Mouse (Mus musculus) limb, embryonic 14.5 days (tissue): ENCODE measurements around the gene Tpsg1. TPM values are rescaled to one million over a fixed set of nuclear protein-coding genes. Genes with fewer than 3 reads are reported as not detected.

ENCODE experiments used
- ATAC-seq: fragments of 200-750 bp; cut with Nextera tagmentation; 2 replicates; pipeline ENCODE4 v1.8.0; 2017; ENCODE audit warnings: low read depth, moderate number of reproducible peaks, moderate TSS enrichment; ENCODE audit not compliant: low FRiP score
- DNase-seq: peaks from one replicate; pipeline ENCODE4 v3.0.0-alpha.2; 2015; ENCODE audit warnings: low spot score
- H3K27ac ChIP-seq: fragments of 300-500 bp; sonication (generic); replicated peaks from 2 replicates; pipeline ENCODE4 v1.5.1; 2014; ENCODE audit warnings: low read depth, mild to moderate bottlenecking, low read length, moderate library complexity, mixed read lengths
- H3K27me3 ChIP-seq: fragments of 300-500 bp; sonication (generic); 2 replicates; pipeline ENCODE4 v1.6.1; 2014; ENCODE audit warnings: low read length, mixed read lengths; ENCODE audit not compliant: control insufficient read depth, insufficient read depth
- H3K36me3 ChIP-seq: fragments of 300-500 bp; sonication (generic); 2 replicates; pipeline ENCODE4 v1.6.1; 2014; ENCODE audit warnings: mild to moderate bottlenecking, low read length, moderate library complexity, mixed read lengths; ENCODE audit not compliant: control insufficient read depth, insufficient read depth
- H3K4me1 ChIP-seq: fragments of 300-500 bp; sonication (generic); 2 replicates; pipeline ENCODE4 v1.6.1; 2014; ENCODE audit warnings: antibody characterized with exemption, low read length, mixed read lengths; ENCODE audit not compliant: control insufficient read depth, insufficient read depth
- H3K4me2 ChIP-seq: fragments of 300-500 bp; sonication (generic); replicated peaks from 2 replicates; pipeline ENCODE4 v1.6.1; 2014; ENCODE audit warnings: low read depth, mild to moderate bottlenecking, low read length, moderate library complexity; ENCODE audit not compliant: severe bottlenecking
- H3K4me3 ChIP-seq: fragments of 300-500 bp; sonication (generic); replicated peaks from 2 replicates; pipeline ENCODE4 v1.5.1; 2014; ENCODE audit warnings: low read length
- H3K9ac ChIP-seq: fragments of 300-500 bp; sonication (generic); 2 replicates; pipeline ENCODE4 v1.6.1; 2014; ENCODE audit warnings: mild to moderate bottlenecking, low read depth, low read length, moderate library complexity; ENCODE audit not compliant: severe bottlenecking
- H3K9me3 ChIP-seq: fragments of 300-500 bp; sonication (generic); 2 replicates; pipeline ENCODE4 v1.6.1; 2016; ENCODE audit warnings: low read length; ENCODE audit not compliant: control insufficient read depth
- POLR2A ChIP-seq: fragments of 200-500 bp; IDR thresholded peaks from 2 replicates; pipeline ENCODE4 v1.8.0; 2012; ENCODE audit warnings: inconsistent platforms, mild to moderate bottlenecking, moderate library complexity, borderline replicate concordance; ENCODE audit not compliant: insufficient read depth, insufficient read length; ENCODE audit errors: extremely low read depth
- WGBS: fragments of 180-500 bp; shearing (Covaris S2); extraction: QIAGEN DNeasy Blood & Tissue Kit; methylation state at CpG from one replicate; pipeline ENCODE4 v1.1.7; 2014; 5-methylcytosine and 5-hydroxymethylcytosine counted together
- polyA plus RNA-seq, 2 experiments: library from polyadenylated mRNA; depleted of rRNA in 1 of 2; stranded (reverse) in 1 of 2; unstranded in 1 of 2; fragments of >200 nt; fragmentation: Nextera tagmentation in 1 of 2; extraction: Ambion mirVana in 1 of 2; gene quantifications; 2 replicates each; pipeline versions ENCODE4 v1.2.1 to v1.2.3; 2012 to 2014

The Tpsg1 gene
- polyA plus RNA-seq, 2 experiments: 11.3 to 14.6 TPM

- H3K9me3 ChIP-seq: no peaks in the 10 kb centered on the region
- DNase-seq: no peak
- 0 out of 2 replicates have a peak overlapping the region, but pooled peaks have one; percentile 4 for H3K9ac ChIP-seq
- 77% methylated on average over 4 of the region's 4 CpGs for WGBS
- H3K4me2 ChIP-seq: no peak overlapping the region
- H3K27ac ChIP-seq: no peak overlapping the region
- peaks cover 49% of the 10 kb centered on the region for H3K4me1 ChIP-seq
- TF ChIP-seq POLR2A: no peak
- no peak for ATAC-seq
- H3K4me3 ChIP-seq: no peak overlapping the region
- H3K36me3 ChIP-seq: no peaks in the 10 kb centered on the region
- no peaks in the 10 kb centered on the region for H3K27me3 ChIP-seq
Measured at GRCm38 (mm10) chr17:25407352-25407751, 38.3 kb downstream of the Tpsg1 start.

- DNase-seq (no peak), ATAC-seq (no peak)
- no peak overlapping the region for H3K9ac ChIP-seq
- H3K27ac ChIP-seq: no peak overlapping the region
- WGBS: 89% methylated on average over 7 of the region's 7 CpGs
- no peak overlapping the region for H3K4me3 ChIP-seq
- H3K36me3 ChIP-seq: no peaks in the 10 kb centered on the region
- H3K9me3 ChIP-seq: no peaks in the 10 kb centered on the region
- H3K4me2 ChIP-seq: no peak overlapping the region
- H3K4me1 ChIP-seq: peaks cover 49% of the 10 kb centered on the region
- no peaks in the 10 kb centered on the region for H3K27me3 ChIP-seq
- TF ChIP-seq POLR2A: no peak
Measured at GRCm38 (mm10) chr17:25408302-25408999, 39.4 kb downstream of the Tpsg1 start.

GRCm38 (mm10) chr17:25409621-25410020 is 40.5 kb downstream of the Tpsg1 start:
- Histone ChIP-seq H3K9ac (0 out of 2 replicates have a peak overlapping the region, but pooled peaks have one; percentile 4), H3K27me3 (no peaks in the 10 kb centered on the region), H3K36me3 (no peaks in the 10 kb centered on the region), H3K27ac (no peak overlapping the region; the same call in 1 of the 2 replicates), H3K9me3 (no peaks in the 10 kb centered on the region), H3K4me3 (no peak overlapping the region), H3K4me1 (peaks cover 57% of the 10 kb centered on the region), H3K4me2 (no peak overlapping the region)
- TF ChIP-seq POLR2A: no peak
- DNase-seq (no peak), ATAC-seq (no peak)
- WGBS: 39% methylated on average over 7 of the region's 7 CpGs

GRCm38 (mm10) chr17:25410180-25410579 is 41.1 kb downstream of the Tpsg1 start:
- 74% methylated on average over 6 of the region's 6 CpGs for WGBS

GRCm38 (mm10) chr17:25410786-25411185 is 41.7 kb downstream of the Tpsg1 start:
- Histone ChIP-seq H3K4me1 (peaks cover 60% of the 10 kb centered on the region), H3K9ac (no peak overlapping the region), H3K4me2 (no peak overlapping the region), H3K9me3 (no peaks in the 10 kb centered on the region), H3K27ac (0 out of 2 replicates have a peak overlapping the region, but pooled peaks have one; percentile 16), H3K36me3 (no peaks in the 10 kb centered on the region), H3K4me3 (no peak overlapping the region), H3K27me3 (no peaks in the 10 kb centered on the region)
- ATAC-seq (no peak), DNase-seq (no peak)
- WGBS: 32% methylated on average over 7 of the region's 7 CpGs
- no peak for TF ChIP-seq POLR2A

More at GRCm38 (mm10) chr17:25410180-25410579, 41.1 kb downstream of the Tpsg1 start:
- Histone ChIP-seq H3K27me3 (no peaks in the 10 kb centered on the region), H3K4me3 (no peak overlapping the region), H3K4me1 (peaks cover 59% of the 10 kb centered on the region), H3K27ac (no peak overlapping the region; the same call in 1 of the 2 replicates), H3K4me2 (no peak overlapping the region), H3K9me3 (no peaks in the 10 kb centered on the region), H3K36me3 (no peaks in the 10 kb centered on the region), H3K9ac (0 out of 2 replicates have a peak overlapping the region, but pooled peaks have one; percentile 4)
- ATAC-seq (no peak), DNase-seq (no peak)
- no peak for TF ChIP-seq POLR2A
